Comparison of ENCODE assay signal across 11 mouse cellular contexts in the genomic region with DNA sequence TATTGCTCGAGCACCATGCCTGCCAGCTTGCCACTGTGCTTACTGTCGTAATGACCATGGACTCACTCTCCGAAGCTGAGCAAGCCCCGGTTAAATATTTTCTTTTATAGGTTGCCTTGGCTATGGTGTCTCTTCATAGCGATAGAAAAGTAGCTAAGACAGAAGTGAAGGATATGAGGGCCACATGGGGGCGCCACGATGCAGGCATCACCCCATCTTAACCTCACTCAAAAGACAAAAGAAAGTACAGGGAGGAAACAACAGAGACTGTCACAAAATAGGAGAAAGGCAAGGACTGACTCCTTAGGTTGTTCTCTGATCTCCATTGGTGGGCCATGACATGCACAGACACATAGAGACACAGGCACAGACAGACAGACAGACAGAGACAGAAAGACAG. TPM values are rescaled to one million over a fixed set of nuclear protein-coding genes. Genes with fewer than 3 reads are reported as not detected.
DNase-seq lines count a peak whose midpoint lies in the region; ATAC-seq lines count a peak whose summit lies in the region.
"Had no signal": no experiment of that assay in that cellular context is flagged by ENCODE, and none has a peak within 500 bp of the region (broad histone marks: within the 10 kb centered on the region; RNA-seq: fewer than 3 reads in every experiment).

No protein-coding gene starts in this region.

- intact Hi-C loops in heart, postnatal 36 days (cut with DNase I), result no loop called here

- H3K4me1 ChIP-seq in brown adipose tissue, adult 24 weeks (ENCODE audit: control insufficient read depth, insufficient read depth, insufficient read length, low read length), result peaks cover 12% of the 10 kb centered on the region
- H3K4me1 ChIP-seq in liver, embryonic 11.5 days (replicated peaks; ENCODE audit: control insufficient read depth, insufficient read depth, low read length), result no peaks in the 10 kb centered on the region; the same call in 1 of the 2 replicates
- H3K4me1 ChIP-seq: lung, embryonic 15.5 days had no signal

- H3K9ac ChIP-seq in liver, embryonic 11.5 days (ENCODE audit: low read depth, low read length), result no peak overlapping the region
- H3K9ac ChIP-seq: lung, embryonic 15.5 days had no signal

- peak; percentile 12 to 13 for DNase-seq in left cerebral cortex, adult 18-20 months (ENCODE audit: low spot score in 2 of 2)
- DNase-seq in left cerebral cortex, adult 9 months (ENCODE audit: low spot score in 2 of 2), result no peak
- DNase-seq in ES-CJ7 (ENCODE audit: low read depth, low spot score), result peak; percentile 31
- no peak for DNase-seq in liver, embryonic 11.5 days (ENCODE audit: low spot score)
- no peak for DNase-seq in adrenal gland, postnatal 10 days
- DNase-seq in right cerebral cortex, adult 2 months (ENCODE audit: low spot score in 2 of 2), result no peak
- DNase-seq in heart, postnatal 36 days, result no peak
- DNase-seq: cerebellum, adult 8-10 months had no signal

- H3K27ac ChIP-seq in brown adipose tissue, adult 24 weeks (replicated peaks; ENCODE audit: low read depth, low read length), result peak overlapping the region; percentile 73
- H3K27ac ChIP-seq in liver, embryonic 11.5 days (ENCODE audit: low read depth, low read length), result peak overlapping the region; percentile 64; the same call in 1 of the 2 replicates
- H3K27ac ChIP-seq: lung, embryonic 15.5 days had no signal

- no peaks in the 10 kb centered on the region for H3K27me3 ChIP-seq in liver, embryonic 11.5 days (replicated peaks; ENCODE audit: control insufficient read depth, insufficient read depth, low read length)
- H3K27me3 ChIP-seq: lung, embryonic 15.5 days had no signal

- ATAC-seq in liver, embryonic 11.5 days (replicated peaks; ENCODE audit: low FRiP score), result no peak

- no peaks in the 10 kb centered on the region for H3K9me3 ChIP-seq in liver, embryonic 11.5 days (ENCODE audit: control insufficient read depth, low read length)
- H3K9me3 ChIP-seq: heart, embryonic 10.5 days; lung, embryonic 15.5 days had no signal

- no peak overlapping the region for H3K4me3 ChIP-seq in brown adipose tissue, adult 24 weeks (ENCODE audit: insufficient read depth, low read depth, low read length)
- H3K4me3 ChIP-seq in liver, embryonic 11.5 days (ENCODE audit: low read depth, low read length), result no peak overlapping the region
- H3K4me3 ChIP-seq: heart, embryonic 10.5 days; lung, embryonic 15.5 days had no signal

- 68% methylated on average over 7 of the region's 7 CpGs for WGBS in liver, embryonic 11.5 days

- H3K4me2 ChIP-seq in liver, embryonic 11.5 days, result no peak overlapping the region
- H3K4me2 ChIP-seq: lung, embryonic 15.5 days had no signal

- H3K36me3 ChIP-seq in liver, embryonic 11.5 days (ENCODE audit: control insufficient read depth, insufficient read depth, low read length), result no peaks in the 10 kb centered on the region
- H3K36me3 ChIP-seq: lung, embryonic 15.5 days had no signal

RNA-seq across cellular contexts. Expression of a gene that starts 14.2 kb away (rescaled TPM):
- not detected for total RNA-seq in left cerebral cortex, adult 18-20 months (2021)
- 0.59 and 1.3 TPM in 2 replicates for polyA plus RNA-seq in brown adipose tissue, adult 24 weeks (2012; ENCODE audit: insufficient read depth, insufficient read length, missing spikeins)
- 37.8 and 42.2 TPM in 2 replicates for polyA plus RNA-seq in liver, embryonic 11.5 days (2014; fragmentation: Nextera tagmentation; extraction: Ambion mirVana)
- total RNA-seq in adrenal gland, postnatal 10 days (2021), result under 1 TPM in 1 of 2 experiments, not detected in 1; 0.39 TPM
- total RNA-seq in heart, postnatal 36 days (2021), result not detected

RNA-seq across cellular contexts. Expression of a gene that starts 41.7 kb away (rescaled TPM):
- 10 to 100 TPM; 57.5 to 63.0 TPM for total RNA-seq in left cerebral cortex, adult 18-20 months (2021)
- 1,082 and 1,581 TPM in 2 replicates for polyA plus RNA-seq in brown adipose tissue, adult 24 weeks (2012; ENCODE audit: insufficient read depth, insufficient read length, missing spikeins)
- polyA plus RNA-seq in liver, embryonic 11.5 days (2014; fragmentation: Nextera tagmentation; extraction: Ambion mirVana), result 59.9 and 60.1 TPM in 2 replicates
- total RNA-seq in adrenal gland, postnatal 10 days (2021), result 100 to 1,000 TPM; 492 to 561 TPM
- 100 to 1,000 TPM; 395 to 404 TPM for total RNA-seq in heart, postnatal 36 days (2021)

RNA-seq across cellular contexts. Expression of a gene that starts 43.0 kb away (rescaled TPM):
- 100 to 1,000 TPM; 134 to 141 TPM for total RNA-seq in left cerebral cortex, adult 18-20 months (2021)
- polyA plus RNA-seq in brown adipose tissue, adult 24 weeks (2012; ENCODE audit: insufficient read depth, insufficient read length, missing spikeins), result 9.4 and 18.8 TPM in 2 replicates
- polyA plus RNA-seq in liver, embryonic 11.5 days (2014; fragmentation: Nextera tagmentation; extraction: Ambion mirVana), result 0.32 and 0.69 TPM in 2 replicates
- 10 to 100 TPM; 10.4 to 15.6 TPM for total RNA-seq in adrenal gland, postnatal 10 days (2021)
- 1 to 10 TPM; 2.9 to 3.3 TPM for total RNA-seq in heart, postnatal 36 days (2021)

Comparison
In these comparisons a context has a peak if more than half of its experiments do, and no peak if none do; other contexts are left out.
1. DNase-seq: peak in left cerebral cortex, adult 18-20 months (2 of 2) and ES-CJ7 (single experiment); none in left cerebral cortex, adult 9 months (0 of 2), liver, embryonic 11.5 days (single experiment), adrenal gland, postnatal 10 days (single experiment), right cerebral cortex, adult 2 months (0 of 2) and heart, postnatal 36 days (0 of 2).
2. RNA of a gene that starts 41.7 kb away (total RNA-seq): 492 to 561 TPM in adrenal gland, postnatal 10 days and 395 to 404 TPM in heart, postnatal 36 days; 57.5 to 63.0 TPM in left cerebral cortex, adult 18-20 months; every median in the first group is over 4 times any median in the second.
3. RNA of a gene that starts 43.0 kb away (total RNA-seq): 134 to 141 TPM in left cerebral cortex, adult 18-20 months; 10.4 to 15.6 TPM in adrenal gland, postnatal 10 days and 2.9 to 3.3 TPM in heart, postnatal 36 days; every median in the first group is over 4 times any median in the second.